Mouse (Mus musculus): ENCODE results near the gene Agbl3.

Agbl3 gene

GRCm38 (mm10) chr6:34906661-34907060, 126.4 kb downstream of the Agbl3 start:
- DNase-seq (ENCODE audit: low spot score): no peak

DNA sequence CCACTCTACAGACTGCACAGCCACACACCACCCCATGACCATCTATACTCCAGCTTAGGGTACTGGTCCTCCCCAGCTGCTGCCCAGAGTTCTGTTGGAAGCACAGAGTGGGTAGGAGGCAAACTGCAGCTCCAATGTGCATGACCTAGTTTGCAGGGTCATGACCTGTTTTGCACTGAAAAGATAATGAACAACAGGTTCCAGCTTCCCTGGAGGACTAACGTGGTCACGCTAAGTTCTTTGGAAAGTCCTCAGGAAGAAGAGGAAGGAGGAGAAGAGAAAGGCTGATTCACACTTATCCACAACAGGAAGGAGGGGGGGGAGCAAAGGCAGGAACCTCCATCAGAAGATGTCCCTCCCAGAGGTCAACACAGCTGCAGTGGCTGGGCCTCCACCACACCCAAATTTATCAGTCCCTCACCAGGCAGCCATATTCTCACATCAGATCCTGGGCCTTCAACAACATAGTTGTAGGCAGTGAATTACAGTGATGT, 126.9 kb downstream of the Agbl3 start:
- no peak for DNase-seq (ENCODE audit: low spot score)

GRCm38 (mm10) chr6:34907696-34908260, 127.5 kb downstream of the Agbl3 start:
- no peak for DNase-seq (ENCODE audit: low spot score)
